Mouse (Mus musculus) gonadal fat pad, adult 2 months (tissue): ENCODE measurements around the gene Ggnbp2. TPM values are rescaled to one million over a fixed set of nuclear protein-coding genes. Genes with fewer than 3 reads are reported as not detected.

ENCODE experiments used
- DNase-seq: peaks from one replicate; pipeline ENCODE4 v3.0.0-alpha.2; 2012; ENCODE audit warnings: low read depth
- polyA plus RNA-seq: library from polyadenylated mRNA; depleted of rRNA; stranded (reverse); fragments of >200 nt; gene quantifications from 2 replicates; pipeline ENCODE4 v1.2.3, GENCODE M21; 2012; rRNA removed

Ggnbp2 gene
- polyA plus RNA-seq, result 34.1 and 58.7 TPM in 2 replicates

DNA sequence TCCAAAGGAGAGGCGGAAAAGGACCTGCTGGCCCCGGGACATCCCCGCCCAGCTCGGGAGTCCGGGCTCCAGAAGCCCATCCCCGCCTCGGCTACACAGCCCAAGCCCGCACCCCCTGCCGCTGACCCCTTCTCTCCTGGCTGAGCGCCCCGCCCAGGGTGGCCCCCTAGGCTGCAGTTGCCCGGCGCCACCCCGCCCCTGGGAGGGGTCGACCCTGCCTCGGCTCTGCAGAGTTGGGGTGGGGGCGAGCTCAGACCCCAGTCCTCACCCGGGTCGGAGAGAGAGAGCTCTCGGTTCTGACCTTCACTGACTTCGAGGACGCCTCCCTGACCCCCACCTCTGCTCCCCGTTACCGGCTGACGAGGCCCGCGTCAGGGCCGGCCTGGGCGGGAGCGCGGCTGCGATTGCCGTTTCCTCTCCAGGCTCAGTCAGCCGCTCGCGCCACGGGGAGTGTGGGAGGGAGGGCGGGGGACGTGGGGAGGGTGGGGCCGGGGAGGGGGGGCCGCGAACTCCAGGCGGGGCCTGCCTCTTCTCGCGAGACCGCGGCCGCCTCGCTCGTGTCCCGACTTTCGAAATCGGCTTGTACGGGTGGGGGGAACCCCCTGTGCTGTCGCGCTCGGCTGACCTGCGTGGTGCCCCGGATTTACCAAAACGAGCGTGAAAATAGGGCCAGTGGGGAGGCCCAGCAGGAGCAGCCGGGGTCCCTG is at the start of gene Ggnbp2:
Gene Ggnbp2, minus strand, starts transcription at position 481 of the 707 bp plus-strand sequence.
- no peak for DNase-seq

DNA sequence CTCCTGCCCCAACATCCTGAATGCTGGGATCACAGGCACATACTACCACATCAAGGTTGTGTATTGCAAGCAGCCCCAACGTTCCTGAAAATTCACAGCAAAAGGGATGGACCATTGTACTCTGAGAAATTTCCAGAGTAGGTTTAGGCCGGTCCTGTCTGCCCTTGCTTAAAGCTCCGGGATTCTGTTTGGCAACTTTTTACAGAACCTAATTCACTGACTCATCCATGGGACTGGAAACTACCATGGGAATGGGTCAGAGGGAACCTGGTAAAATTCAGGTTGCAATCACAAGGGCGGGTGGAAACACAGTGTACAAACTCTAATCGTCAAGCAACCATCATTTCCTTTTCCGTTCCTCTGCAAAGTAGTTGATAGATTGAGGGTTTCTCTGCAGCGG is 49.3 kb upstream of the Ggnbp2 start:
- DNase-seq, result no peak

DNA sequence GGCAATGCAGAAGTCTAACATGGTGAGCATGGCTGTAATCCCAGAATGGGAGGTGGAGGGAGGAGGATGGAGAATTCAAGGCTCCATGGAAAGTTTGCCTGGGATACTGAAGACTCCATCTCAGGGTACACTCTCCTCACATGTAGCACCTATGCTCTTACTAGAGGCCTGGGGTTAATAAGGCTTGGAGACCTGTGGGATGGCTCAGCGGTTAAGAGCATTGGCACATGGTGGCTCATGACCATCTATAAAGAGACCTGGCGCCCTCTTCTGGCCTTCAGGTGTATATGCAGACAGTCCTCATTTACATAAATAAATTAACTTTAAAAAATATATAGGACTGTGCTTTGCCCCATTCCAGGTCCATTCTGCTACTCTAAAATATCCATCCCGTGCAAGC is 48.7 kb upstream of the Ggnbp2 start:
- DNase-seq, result no peak

DNA sequence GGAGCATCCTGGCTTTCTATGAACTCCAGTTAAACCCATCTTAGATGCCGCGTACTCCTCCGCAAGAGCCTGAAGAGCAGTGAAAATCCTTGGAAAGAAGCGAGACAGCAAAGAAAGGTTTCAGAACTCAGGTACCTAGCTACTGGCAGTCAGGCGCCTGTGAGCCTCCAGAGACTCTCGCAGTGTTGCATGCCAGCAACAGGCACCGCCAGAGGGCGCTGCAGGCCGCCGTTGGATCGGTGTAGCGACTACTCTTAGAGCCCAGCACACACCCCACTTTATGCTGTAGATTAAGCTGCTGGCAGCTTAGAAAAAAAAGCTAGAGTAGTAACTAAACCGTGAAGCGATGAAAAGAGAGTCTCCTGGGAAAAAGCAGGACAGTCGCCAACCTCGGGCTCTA is 47.8 kb upstream of the Ggnbp2 start:
- no peak for DNase-seq

DNA sequence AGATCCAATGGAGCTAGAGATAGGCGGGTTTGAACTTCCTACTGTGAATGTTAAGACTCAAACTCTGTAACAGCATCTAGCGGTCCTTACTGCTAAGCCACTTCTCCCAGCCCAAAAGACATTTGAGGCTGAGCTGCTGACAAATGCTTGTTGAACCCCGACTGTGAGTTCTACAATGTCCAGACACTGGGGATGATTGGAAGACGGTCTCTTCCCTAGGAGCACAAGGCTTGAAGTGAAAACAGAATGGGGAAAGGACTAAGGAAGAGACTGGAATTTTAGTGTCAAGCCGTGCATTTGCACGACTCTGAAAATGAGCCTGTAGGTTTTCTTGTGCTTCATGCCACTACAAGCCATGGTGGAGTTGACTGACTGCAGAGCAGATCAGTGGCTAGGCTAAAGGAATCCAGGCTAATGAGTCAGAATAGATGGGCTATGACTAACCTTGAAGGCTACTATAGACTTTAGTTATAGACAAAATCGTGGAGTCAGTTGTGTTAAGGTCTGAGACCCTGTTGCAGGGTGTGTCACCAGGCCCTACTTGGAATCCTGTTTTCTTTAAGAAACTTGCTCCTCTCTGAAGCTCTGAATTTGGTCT is 46.2 kb upstream of the Ggnbp2 start:
- DNase-seq, result no peak

DNA sequence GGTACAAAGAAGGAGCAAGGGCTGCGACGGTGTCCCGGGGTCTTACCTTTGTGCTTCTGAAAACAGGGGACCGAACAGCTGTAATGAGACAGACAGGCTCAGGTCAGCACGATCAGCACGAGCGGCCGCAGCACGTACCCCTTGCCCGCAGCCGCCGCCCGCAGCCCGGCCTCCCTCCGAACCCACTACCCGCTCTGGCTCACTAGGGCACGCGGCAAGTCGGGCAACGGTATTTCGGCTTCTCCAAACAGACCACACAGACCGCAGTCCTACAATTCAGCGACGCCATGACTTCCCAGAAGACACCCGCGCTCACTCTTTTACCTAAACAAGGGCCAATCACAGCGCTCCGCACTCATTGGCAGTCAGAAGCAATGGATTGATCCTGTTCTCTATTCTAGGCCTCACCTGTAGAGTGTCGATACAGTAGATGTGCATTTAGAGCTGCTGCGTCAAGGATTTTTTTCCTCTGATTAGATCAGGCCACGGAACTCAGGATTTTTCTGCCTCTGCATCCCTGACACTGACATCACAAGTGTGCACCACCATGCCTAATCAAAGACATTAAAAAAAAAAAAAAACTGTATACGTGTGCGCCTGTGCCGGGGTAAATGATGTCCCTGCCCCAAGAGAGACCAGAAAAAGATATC is 45.6 kb upstream of the Ggnbp2 start, which contains the start of gene Znhit3:
Gene Znhit3, minus strand, starts transcription at position 314 of the 650 bp plus-strand sequence.
- no peak for DNase-seq

DNA sequence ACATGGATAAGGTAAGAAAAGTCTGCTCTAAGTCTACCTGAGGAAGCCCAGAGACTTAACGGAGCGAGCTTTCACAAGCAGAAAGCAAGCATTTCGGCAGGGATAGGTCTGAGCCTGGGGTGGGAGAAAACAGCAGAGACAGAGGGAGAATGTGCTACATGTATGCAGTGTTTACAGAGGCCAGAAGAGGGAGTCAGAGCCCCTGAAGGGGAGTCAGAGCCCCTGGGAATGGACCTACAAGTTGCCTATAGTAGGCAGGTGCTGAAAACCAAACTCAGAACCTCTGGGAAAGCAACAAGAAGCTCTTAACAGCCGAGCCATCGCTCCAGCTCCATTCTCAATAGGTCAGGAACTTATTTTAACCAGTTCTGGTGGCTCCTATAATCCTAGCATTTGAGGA is 44.1 kb upstream of the Ggnbp2 start:
- no peak for DNase-seq

DNA sequence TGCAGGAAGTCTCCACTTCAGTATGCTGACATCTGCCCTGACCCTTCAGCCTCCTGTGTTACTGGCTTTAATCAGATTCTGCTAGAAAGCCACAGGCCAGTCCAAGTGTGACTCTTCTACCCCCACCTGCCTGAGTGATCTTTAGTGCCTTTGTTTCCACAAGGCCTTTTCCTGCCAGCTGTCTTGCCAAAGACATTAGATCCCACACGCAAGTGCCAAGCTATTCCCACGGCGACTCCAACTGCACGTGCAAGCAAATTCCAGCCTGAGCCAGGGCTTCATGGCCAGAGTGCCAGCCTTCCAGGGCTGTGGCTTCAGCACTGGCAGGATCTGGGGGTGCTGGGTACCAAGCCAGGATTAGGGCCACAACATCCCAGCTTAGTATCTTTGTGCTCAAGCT is 39.8 kb upstream of the Ggnbp2 start:
- no peak for DNase-seq

DNA sequence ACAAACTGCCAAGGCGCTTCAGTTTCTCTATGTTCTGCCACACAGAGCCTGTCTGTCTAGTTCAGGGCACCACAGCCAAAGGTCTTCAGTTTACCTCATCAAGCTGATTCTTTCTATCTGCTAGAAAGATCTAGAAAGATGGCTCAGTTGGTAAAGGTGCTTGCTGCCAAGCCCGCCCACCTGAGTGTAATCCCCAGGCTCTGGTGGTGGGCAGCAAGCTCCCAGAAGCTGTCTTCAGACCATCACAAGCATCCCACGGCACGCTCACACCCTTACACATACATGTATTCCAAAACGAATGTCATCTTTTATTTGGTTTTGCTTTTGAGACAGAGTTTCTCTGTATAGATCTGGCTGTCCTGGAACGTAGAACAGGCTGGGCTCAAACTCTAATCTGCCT is 37.9 kb upstream of the Ggnbp2 start:
- DNase-seq, result no peak

DNA sequence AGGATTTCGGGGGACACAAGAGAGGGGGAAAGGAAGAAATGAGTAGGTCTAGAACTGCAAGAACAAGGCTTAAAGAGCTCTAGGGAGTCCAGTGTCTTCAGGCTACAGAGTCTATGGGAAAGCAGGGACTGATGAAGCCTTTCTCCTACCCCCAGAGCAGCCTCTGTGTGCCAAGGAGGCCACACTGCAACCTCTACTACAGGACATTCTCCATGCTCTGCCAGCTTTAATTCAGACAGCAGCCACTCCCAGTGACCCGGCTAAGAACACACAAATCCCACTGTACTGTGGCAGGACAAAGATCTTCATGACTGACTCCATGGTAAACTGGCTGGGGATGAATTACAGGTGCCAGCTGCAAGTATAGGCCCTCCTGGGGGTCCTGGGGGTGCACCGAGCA is 36.5 kb upstream of the Ggnbp2 start:
- DNase-seq, result no peak

DNA sequence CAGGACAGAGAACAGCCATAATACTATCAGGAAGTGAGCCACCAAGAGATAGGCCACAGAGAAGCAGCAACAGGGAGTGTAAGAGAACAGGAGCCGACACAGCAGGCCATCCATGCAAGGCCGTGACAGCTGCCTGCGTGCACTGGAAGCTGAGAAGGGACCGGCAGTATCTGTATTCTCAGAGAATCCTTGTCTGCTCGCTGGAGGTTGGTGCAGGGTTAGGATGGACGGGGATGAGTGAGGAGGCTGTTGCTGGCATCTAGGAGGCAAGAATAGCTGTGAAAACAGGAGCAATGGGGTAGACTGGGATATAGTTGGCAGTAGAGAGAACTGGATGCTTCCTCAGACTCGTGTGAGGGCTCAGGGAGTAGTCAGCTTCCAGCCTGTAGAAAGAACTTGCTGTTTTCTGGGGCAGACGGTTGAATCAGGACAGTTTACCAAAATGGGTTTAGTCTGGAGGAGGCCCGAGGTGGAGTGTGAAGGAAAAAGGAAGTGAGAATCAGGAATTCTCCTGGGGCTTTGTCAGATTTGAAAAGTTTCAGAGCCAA is 34.1 kb upstream of the Ggnbp2 start:
- no peak for DNase-seq

DNA sequence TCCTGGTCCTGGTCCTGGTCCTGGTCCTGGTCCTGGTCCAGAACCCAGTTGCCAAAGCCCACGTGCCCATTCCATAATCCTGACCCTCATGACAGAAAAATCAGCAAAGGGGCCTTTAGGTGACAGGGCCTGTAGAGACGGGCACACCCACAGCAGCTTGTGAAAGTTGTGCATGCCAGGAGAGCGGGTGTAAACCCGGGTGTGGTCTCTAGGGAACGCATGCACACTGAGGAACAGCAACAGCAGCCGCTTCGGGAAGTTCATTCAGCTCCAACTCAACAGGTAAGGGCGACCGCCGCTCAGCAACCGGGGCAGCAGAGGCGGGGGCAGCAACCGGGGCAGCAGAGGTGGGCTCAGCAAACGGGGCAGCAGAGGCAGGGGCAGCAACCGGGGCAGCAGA is 22.5 kb upstream of the Ggnbp2 start:
- DNase-seq, result no peak

DNA sequence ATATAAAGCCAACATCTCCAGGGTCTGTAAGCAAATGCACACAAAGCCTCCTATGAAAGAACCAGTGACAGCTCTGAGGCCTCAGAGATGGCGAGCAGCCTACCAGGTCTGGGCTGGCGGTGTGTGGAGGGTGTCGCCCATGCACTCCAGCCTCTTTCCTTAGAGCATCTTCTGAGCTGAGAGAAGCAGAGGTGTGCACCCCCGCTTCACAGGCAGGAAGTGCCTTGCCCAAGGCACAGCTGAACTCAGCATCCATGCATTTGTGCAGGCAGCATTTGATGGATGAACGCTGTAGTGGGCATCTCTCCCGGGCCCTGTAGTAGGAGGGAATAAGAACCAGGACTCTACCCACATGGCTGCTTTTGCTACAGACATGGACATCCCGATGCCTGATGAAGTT is 21.1 kb upstream of the Ggnbp2 start:
- no peak for DNase-seq

DNA sequence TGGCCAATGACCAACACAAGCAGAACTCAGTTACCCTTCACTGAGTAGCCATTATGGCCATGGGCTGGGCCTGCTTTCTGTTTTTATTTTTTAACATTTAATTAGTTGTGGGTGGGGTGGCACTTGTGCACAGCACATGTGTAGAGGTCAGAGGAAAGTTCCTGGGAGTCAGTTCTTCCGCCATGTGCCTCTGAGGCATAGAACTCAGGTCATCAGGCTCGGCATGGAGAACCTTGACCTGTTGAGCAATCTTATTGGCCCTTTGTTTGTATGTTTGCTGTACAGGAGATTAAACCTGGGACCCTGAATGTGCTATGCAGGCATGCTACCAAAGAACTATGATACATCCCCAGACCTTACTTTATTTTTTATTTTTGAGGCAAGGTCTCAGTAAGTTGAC is 18.9 kb upstream of the Ggnbp2 start:
- no peak for DNase-seq

DNA sequence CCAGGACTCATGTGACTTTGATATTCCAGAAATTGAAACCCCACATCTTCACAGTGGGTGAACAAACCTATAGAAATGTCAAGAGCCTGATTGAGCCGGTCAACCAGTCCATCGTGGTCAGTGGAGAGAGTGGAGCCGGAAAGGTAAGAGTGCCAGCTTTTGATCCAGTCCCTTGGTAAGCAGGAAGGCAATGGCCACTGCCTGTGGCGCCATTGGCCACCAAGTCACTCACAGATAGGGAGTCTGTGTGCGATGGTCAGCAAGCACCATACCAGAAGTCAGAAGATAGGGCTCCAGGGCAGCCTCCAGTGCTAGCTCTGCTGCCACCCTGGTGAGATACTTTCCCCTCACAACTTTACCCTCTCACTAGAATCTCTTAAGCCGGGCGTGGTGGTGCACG is 17.4 kb upstream of the Ggnbp2 start:
- no peak for DNase-seq

DNA sequence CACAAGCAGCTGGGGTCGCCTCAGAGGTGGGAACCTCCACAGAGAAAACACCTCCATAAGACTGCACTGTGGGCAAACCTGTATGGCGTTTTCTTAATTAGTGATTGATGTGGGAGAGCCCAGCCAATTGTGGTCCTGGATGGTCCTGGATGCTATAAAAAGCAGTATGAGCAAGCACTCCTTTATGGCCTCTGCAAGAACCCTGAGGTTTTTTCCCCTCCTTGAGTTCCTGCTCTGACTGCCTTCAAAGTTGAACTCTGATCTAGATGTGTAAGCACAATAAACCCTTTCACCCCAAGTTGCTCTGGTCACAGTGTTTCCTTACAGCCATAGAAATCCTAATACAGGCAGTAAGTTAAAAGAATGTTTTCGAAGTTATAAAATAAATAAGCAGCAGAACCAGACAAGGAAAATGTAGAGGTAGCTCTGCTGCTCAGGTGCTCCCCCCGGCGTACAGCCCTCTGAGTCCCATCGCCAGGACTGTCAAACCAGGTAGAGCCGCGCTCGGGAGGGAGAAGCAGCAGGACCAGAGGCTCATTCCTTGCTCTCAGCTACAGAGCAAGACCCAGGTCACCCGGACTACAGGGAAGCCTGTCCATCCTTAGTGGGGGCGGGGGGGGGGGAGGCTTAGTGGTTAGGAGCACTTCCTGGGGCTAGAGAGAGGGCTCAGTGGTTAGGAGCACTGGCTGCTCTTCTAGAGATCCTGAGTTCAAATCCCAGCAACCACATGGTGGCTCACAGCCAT is 16.3 kb upstream of the Ggnbp2 start:
- DNase-seq, result no peak

DNA sequence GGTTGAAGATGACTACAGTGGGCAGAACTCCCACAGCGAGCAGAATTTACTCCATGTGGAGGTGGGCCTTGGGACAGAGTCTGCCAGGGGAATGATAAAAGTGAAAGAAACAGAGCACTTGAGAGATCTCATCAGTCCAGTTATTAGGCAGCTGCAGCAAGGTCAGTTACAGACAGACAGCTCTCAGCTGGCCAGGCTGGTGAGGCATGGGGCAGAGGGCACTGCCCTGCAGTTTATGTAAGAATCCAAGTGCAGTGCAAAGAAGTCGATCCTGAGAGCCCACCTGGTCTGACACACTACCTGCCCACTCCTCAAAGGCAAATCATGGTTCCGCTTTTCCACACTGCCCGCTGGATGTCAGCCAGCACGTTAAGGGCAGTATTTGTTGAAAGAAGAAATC is 15.6 kb upstream of the Ggnbp2 start:
- DNase-seq, result no peak

DNA sequence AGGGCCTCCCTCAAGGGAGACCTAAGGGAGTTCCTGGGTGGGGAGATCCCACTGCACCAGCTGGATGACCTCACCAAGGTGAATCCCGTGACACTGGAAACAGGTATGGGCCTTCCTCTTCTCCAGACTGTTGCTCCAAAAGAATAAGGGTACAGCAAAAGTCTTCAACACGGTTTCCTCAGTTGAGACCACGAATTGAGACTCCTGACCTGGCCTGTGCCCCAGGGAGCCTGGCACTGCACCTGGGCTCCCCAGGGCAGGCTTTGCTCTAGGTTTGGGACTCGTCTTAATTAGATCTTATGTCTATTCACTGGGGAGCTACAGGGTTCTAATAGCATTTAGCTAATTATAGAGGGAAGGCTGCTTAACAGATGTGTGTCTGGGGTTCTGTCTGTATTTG is 14.6 kb upstream of the Ggnbp2 start:
- no peak for DNase-seq

DNA sequence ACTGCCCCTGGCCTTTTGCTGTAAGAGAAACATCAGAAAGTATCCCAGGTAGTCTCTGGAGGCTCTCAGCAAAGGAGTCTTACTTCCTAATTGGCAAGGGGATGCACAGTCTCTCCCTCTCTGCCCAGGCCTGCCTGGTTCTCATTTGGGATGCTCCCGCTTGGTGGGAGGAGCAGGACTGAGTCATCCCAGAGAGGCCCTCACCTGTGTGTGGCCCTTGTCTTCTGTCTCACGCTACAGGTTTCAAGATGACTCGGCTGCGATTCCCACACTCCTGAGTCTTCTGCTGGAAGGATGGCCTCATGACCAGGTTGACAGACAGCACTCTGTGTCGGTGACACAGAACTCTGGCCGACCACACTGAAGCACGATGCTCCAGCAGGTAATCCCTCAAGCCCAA is 11.7 kb upstream of the Ggnbp2 start:
- no peak for DNase-seq

DNA sequence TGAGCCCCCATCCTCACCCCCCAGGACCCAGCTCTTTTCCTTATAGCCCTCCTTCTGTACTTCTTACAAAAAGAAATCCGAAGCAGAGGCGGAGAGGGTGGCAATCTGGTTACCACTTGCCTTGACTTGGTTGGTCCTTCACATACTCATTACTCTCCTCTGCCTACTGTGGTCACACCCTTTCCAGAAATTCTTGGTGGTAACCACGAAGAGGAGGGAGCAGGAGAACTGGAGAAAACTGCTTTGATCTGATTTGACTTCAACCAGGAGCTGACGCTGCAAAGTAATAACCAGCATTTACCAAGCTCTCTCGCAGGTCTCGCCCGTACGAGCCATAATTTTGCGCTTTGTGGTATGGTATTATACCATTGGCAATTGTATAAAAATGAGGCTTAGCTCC is 10.4 kb upstream of the Ggnbp2 start:
- DNase-seq, result no peak

DNA sequence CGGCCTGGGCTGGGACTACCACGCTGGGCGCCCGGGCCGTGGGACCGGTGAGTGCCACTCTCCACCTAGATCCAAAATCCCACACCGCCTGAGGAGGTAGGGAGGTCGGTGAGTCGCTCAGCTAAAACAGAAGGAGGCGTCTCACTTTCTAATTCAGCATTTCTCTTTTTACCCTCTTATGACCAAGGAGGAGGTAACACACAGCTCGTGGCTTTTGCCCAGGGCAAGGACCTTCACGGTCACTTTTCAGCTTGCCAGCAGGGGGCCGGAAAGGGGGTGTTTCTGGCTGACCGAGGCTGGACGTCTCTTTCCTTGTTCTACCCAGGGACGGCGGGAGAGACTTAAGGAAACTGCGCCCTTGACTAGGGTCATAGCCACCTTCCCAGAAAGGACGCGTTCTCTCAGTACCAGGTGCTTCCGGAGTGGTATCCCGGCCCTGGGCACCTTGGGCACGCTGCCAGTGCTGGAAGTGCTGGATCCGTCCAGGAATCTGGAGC is 9.9 kb upstream of the Ggnbp2 start:
- no peak for DNase-seq
